Mouse (Mus musculus): ENCODE data around the gene Inafm2. TPM values are rescaled to one million over a fixed set of nuclear protein-coding genes. Genes with fewer than 3 reads are reported as not detected.

Gene Inafm2
- polyA plus RNA-seq (2012; rRNA removed): 18.1 and 23.5 TPM in 2 replicates

DNA sequence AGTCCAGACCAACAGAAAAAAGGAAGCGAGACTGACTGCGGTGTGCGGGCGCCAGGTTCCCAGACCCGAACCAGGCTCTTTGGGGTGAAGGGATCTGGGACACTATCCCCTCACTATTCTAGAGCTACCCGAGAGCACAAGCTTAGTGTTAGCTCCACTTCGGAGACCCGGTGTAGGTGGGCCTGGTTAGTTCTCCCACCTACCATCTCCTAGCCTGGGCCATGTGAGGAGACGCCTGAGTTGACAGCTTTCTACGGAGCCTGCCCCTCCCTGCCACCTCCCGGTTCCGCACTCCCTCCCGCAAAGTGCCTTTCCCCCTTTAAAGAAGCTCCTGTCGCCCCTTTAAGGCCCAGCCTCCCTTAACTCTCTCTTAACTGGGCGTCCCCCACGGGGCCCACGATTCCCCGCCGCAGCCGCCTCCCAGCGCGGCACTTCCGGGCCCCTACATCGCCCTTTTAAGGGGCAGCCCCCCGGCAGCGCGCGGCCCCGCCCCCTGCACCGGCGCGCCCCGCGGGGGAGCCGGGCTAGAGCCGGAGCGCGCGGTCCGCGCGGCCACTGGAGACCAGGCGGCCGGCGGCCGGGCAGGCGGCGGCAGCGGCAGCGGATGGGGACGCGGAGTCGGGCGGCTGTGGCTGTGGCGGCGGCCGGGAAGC lies at the start of gene Inafm2:
Gene Inafm2 (plus strand): TSS at position 527 of the 653 bp plus-strand sequence.
- DNase-seq: peak; percentile 86
- TF ChIP-seq POLR2A (IDR thresholded peaks at IDR 0.05; ENCODE audit: borderline replicate concordance, extremely low read depth, low read depth, low read length) (peak; percentile 63; the same call in 1 of the 2 replicates), CTCF (IDR thresholded peaks at IDR 0.05; ENCODE audit: insufficient read depth, low read length) (no peak)
- Histone ChIP-seq H3K4me3 (replicated peaks; ENCODE audit: extremely low read depth, low read depth, low read length) (peak within 1 kb of the TSS; percentile 91), H3K4me1 (ENCODE audit: control insufficient read depth, insufficient read depth, low read length) (peaks cover 24% of the 10 kb centered on the region)
- WGBS: 2% methylated on average over 40 of the region's 57 CpGs

DNA sequence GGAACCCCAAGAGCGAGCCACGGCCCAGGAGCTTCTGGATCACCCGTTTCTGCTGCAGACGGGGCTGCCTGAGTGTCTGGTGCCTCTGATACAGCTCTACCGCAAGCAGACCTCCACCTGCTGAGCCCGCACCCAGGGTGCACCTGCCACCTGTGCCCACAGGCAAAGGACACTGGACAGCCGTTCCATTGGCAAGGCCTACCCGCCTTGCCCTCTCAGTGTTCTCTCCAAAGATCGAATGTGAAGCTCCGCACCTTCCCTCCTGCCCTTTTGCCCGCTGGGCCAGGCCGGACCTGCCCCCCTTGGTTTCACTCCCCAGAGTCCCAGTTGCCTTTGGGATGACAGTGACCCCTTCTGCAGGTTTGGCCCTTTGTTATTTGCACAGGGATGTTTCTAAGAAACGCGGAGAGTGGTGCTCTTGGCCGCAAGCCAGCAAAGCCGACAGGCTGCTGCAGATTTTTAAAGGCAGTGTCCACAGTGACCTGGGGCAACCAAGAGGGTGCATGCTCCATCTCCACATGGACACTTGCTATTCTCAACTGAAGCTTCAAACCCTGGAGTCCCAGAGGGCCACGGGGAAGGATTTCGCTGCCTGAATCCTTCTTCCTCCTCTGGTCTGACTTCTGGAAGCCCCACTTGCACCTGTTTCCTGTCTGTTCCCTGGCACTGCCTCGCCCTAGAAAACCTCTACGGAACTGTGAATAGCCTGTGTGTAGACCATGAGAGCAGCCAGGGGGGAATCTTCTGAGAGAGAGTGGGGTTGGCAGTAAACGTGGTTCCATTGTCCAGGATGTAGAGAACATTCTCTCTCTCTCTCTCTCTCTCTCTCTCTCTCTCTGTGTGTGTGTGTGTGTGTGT lies 48.9 kb upstream of the Inafm2 start:
- TF ChIP-seq CTCF (IDR thresholded peaks at IDR 0.05; ENCODE audit: insufficient read depth, low read length): no peak
- TF ChIP-seq POLR2A (IDR thresholded peaks at IDR 0.05; ENCODE audit: borderline replicate concordance, extremely low read depth, low read depth, low read length): no peak
- no peaks in the 10 kb centered on the region; the same call in none of the 2 replicates for H3K4me1 ChIP-seq (ENCODE audit: control insufficient read depth, insufficient read depth, low read length)
- no peak overlapping the region for H3K4me3 ChIP-seq (replicated peaks; ENCODE audit: extremely low read depth, low read depth, low read length)
- peak; percentile 37 for DNase-seq
- 36% methylated on average over 21 of the region's 21 CpGs for WGBS

DNA sequence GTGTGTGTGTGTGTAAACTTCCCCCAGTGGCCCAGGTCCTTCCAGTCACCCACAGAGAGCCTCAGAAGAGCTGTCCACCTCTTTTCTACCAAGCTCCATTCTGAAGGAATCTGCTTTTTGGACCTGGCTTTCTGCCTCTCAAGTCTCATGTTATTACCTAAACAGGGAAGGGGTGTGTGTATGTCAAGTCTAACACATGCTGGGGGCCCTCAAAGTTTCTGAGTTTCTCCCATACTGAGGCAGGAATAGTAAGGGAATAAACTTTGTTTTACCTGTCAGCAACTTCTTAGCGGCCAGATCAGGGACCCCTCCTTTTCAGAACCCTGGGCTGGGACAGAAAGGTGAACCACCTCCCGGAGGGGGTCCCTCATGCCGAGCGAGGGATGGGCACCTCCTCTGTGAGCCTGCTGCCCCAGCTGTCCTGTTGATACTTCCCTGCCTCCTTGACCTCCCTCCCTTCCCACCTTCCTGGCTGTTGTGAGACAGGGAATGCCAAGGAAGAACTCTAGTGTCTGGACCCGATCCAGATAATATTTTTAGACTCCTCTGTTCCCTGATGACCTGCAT lies 48.2 kb upstream of the Inafm2 start:
- 29% methylated on average over 5 of the region's 5 CpGs for WGBS
- TF ChIP-seq CTCF (IDR thresholded peaks at IDR 0.05; ENCODE audit: insufficient read depth, low read length): no peak
- TF ChIP-seq POLR2A (IDR thresholded peaks at IDR 0.05; ENCODE audit: borderline replicate concordance, extremely low read depth, low read depth, low read length): no peak

DNA sequence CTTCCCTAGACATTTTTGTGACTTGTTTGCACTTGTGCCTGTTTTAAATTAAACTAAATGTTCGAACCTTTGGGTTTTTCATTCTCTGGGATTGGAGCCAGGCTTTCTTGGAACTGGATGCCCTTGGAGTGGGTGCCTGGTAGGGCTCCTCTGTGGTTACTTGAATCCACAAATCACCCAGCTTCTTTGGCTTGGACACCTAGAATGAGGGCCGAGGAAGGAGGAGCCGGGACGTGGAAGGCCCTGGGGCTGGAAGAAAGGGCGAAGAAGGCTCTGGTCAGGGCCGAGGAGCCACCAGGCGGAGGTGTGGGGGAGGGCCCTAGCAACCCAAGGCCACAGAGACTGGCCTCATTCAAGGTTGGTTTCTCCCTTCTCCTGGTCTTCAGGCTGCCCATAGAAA lies 47.6 kb upstream of the Inafm2 start:
- peaks cover under 1% of the 10 kb centered on the region for H3K4me1 ChIP-seq (ENCODE audit: control insufficient read depth, insufficient read depth, low read length)
- DNase-seq: no peak
- no peak overlapping the region for H3K4me3 ChIP-seq (replicated peaks; ENCODE audit: extremely low read depth, low read depth, low read length)
- TF ChIP-seq CTCF (IDR thresholded peaks at IDR 0.05; ENCODE audit: insufficient read depth, low read length): no peak
- whole genome bisulfite sequencing: 33% methylated on average over 7 of the region's 7 CpGs

More for the DNA sequence above, 48.2 kb upstream of the Inafm2 start:
- no peak for DNase-seq
- Histone ChIP-seq H3K4me3 (replicated peaks; ENCODE audit: extremely low read depth, low read depth, low read length) (no peak overlapping the region), H3K4me1 (ENCODE audit: control insufficient read depth, insufficient read depth, low read length) (no peaks in the 10 kb centered on the region; the same call in none of the 2 replicates)

DNA sequence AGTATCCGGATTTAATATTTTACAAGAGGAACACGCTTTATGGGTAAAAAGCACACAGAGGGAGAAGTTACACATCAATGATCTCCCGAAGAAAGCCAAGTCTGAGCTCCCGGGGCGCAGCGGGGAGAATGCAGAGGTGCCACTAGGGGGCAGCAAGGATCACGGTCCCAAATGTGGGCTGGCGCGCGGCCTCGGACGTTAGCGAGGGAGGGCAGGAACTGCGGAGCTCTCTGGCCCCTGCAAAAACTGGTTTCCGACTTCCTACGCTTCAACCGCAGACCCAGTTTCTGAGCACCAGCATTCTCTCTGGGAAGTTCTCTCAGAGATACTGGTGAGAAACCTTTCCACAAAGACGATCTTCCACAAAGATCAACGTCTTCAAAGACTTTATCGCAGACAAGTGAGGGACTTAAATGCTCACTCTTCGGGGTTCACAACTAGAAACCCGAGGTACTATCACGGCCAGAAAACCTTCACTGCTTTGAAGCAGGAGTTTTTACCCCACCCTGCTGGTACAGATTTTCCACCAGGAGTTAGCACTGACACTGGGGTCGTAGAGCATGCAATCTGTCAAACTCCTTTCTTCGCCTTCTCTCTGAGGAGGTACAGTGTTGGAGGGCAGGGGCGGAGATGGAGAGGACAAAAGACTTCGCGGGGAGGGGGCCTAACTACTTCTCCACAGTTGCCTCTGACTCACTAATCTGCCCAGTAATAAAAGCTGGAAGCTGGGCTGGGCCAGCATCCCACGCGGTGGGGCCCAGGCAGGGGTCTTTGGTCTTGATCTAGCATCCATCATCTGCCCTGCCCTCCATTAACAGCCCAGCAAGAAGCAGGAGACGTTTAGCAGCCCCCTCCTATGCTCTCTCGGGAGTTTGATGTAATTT lies 45.1 kb upstream of the Inafm2 start:
- H3K4me3 ChIP-seq (replicated peaks; ENCODE audit: extremely low read depth, low read depth, low read length): no peak overlapping the region
- 8% methylated on average over 32 of the region's 32 CpGs for WGBS
- TF ChIP-seq CTCF (IDR thresholded peaks at IDR 0.05; ENCODE audit: insufficient read depth, low read length): peak; percentile 74
- TF ChIP-seq POLR2A (IDR thresholded peaks at IDR 0.05; ENCODE audit: borderline replicate concordance, extremely low read depth, low read depth, low read length): no peak
- H3K4me1 ChIP-seq (ENCODE audit: control insufficient read depth, insufficient read depth, low read length): peaks cover 8% of the 10 kb centered on the region
- DNase-seq: peak; percentile 85

DNA sequence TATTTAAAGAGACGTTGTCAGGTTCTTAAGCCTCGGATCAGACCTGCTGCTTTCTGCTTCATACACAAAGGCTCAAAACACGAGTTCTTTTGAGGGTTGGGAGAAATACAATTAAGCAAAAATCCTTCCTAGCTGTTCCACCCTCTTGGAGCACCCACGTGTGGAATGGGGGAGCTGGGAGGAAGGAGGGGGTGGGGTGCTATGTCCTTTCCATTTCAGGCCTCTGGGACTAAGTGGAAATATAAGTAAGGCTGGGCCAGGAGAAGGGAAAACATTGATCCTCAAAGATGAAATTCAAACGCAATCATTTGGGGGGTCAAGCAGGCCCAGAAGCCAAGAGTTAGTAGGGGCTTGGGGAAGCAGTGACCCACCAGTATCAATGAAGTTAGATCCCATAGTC lies 44.4 kb upstream of the Inafm2 start:
- no peak for DNase-seq
- H3K4me1 ChIP-seq (ENCODE audit: control insufficient read depth, insufficient read depth, low read length): peaks cover 8% of the 10 kb centered on the region
- 47% methylated on average over 5 of the region's 5 CpGs for WGBS
- no peak overlapping the region for H3K4me3 ChIP-seq (replicated peaks; ENCODE audit: extremely low read depth, low read depth, low read length)
- TF ChIP-seq POLR2A (IDR thresholded peaks at IDR 0.05; ENCODE audit: borderline replicate concordance, extremely low read depth, low read depth, low read length) (no peak), CTCF (IDR thresholded peaks at IDR 0.05; ENCODE audit: insufficient read depth, low read length) (no peak)

DNA sequence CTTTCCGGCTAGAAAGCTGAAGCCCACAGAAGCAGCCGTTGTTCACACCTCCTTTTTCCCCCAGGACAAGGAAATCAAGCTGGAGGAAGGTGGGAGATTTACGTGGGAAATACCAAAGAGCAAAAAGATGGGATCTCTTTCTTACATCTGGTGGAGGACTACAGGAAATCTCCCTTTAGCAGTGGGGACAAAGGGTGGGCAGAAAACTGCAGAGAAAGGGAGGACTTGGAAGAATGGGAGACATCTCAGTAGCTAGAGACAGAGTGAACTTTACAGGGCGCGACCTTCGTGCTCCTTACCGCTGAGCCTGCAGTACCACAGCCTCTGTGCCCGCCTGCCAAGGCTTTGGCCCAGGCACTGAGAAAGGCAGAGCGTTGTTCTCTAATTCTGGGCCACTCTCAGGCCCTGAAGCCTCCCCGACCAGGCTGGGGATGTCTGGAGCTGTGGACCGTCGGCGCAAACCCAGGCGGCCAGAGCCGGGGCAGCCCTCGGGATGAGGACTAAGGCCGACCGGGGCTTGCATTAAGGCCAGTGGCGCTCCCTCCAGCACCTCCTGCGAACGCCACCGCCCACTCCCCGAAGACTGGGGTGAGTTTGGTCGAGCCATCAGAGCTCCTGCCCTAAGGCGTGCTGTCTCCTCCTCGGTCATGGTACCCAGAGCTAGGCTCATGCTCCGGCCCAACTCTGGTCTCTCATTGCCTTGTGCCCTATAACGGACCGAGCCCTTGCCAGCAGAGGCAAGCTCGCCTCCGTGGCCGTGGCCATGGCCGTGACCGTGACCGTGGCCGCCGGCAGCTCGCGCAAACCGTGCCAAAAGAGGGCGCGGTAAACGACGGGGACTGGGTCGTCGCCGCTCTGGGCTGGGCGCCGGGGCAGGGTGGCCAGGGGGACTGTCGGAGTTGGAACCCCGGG lies 43.3 kb upstream of the Inafm2 start:
- Histone ChIP-seq H3K4me1 (ENCODE audit: control insufficient read depth, insufficient read depth, low read length) (peaks cover 8% of the 10 kb centered on the region), H3K4me3 (replicated peaks; ENCODE audit: extremely low read depth, low read depth, low read length) (peak overlapping the region; percentile 77)
- WGBS: 20% methylated on average over 51 of the region's 51 CpGs
- TF ChIP-seq POLR2A (IDR thresholded peaks at IDR 0.05; ENCODE audit: borderline replicate concordance, extremely low read depth, low read depth, low read length) (peak; percentile 21; the same call in 1 of the 2 replicates), CTCF (IDR thresholded peaks at IDR 0.05; ENCODE audit: insufficient read depth, low read length) (no peak)
- no peak for DNase-seq
